In the genomic region with DNA sequence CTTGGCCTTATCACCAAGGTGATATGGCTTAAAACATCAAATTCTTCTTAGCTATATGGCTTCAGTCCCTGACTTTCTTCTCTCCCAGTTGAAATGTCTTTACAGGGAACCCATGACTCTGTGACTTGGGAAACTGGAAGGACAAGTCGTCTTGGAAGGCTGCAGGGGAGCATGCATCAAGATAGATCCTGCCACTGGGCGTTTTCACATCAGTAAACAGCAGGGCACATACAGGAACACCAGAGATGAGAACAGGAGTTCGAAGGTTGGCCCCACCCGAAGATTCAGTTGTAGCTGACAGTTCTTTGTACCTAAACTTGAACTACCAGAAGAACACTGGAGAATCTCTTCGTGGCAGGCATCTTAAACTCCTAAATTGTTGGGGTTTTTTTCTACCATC, we compare ENCODE assay signal across 28 mouse cellular contexts. TPM values are rescaled to one million over a fixed set of nuclear protein-coding genes. Genes with fewer than 3 reads are reported as not detected.
DNase-seq lines count a peak whose midpoint lies in the region; ATAC-seq and TF ChIP-seq lines count a peak whose summit lies in the region.
"Had no signal": no experiment of that assay in that cellular context is flagged by ENCODE, and none has a peak within 500 bp of the region (broad histone marks: within the 10 kb centered on the region; RNA-seq: fewer than 3 reads in every experiment).

No protein-coding gene starts in this region.

- H3K36me3 ChIP-seq in megakaryocyte, embryonic 14.5 days (replicated peaks; ENCODE audit: low read length): peaks cover 2% of the 10 kb centered on the region
- H3K36me3 ChIP-seq in intestine, postnatal 0 days (ENCODE audit: control insufficient read depth, insufficient read depth): no peaks in the 10 kb centered on the region
- H3K36me3 ChIP-seq: embryonic facial prominence, embryonic 13.5 days; embryonic facial prominence, embryonic 15.5 days; forebrain, embryonic 15.5 days; G1E had no signal

- H3K27ac ChIP-seq in intestine, postnatal 0 days (ENCODE audit: low read depth, low read length): no peak overlapping the region
- H3K27ac ChIP-seq: embryonic facial prominence, embryonic 13.5 days; embryonic facial prominence, embryonic 15.5 days; forebrain, embryonic 13.5 days; forebrain, embryonic 15.5 days had no signal

- TF ChIP-seq CTCF in intestine, postnatal 0 days (IDR thresholded peaks at IDR 0.05; ENCODE audit: low read depth): no peak

- H3K9ac ChIP-seq in intestine, postnatal 0 days (ENCODE audit: low read depth, low read length): no peak overlapping the region
- H3K9ac ChIP-seq: embryonic facial prominence, embryonic 13.5 days; embryonic facial prominence, embryonic 15.5 days; forebrain, embryonic 13.5 days; forebrain, embryonic 15.5 days had no signal

- H3K27me3 ChIP-seq in megakaryocyte, embryonic 14.5 days (replicated peaks): peaks cover 6% of the 10 kb centered on the region
- H3K27me3 ChIP-seq in intestine, postnatal 0 days (replicated peaks; ENCODE audit: control insufficient read depth, insufficient read depth, low read length): no peaks in the 10 kb centered on the region
- H3K27me3 ChIP-seq: CH12.LX; embryonic facial prominence, embryonic 13.5 days; embryonic facial prominence, embryonic 15.5 days; forebrain, embryonic 13.5 days; forebrain, embryonic 15.5 days; Patski had no signal

- peaks cover 35% of the 10 kb centered on the region for H3K4me1 ChIP-seq in megakaryocyte, embryonic 14.5 days
- no peaks in the 10 kb centered on the region for H3K4me1 ChIP-seq in intestine, postnatal 0 days (replicated peaks; ENCODE audit: control insufficient read depth, insufficient read depth, low read length)
- H3K4me1 ChIP-seq: embryonic facial prominence, embryonic 13.5 days; embryonic facial prominence, embryonic 15.5 days; forebrain, embryonic 13.5 days; forebrain, embryonic 15.5 days had no signal

- WGBS in intestine, postnatal 0 days: 35% methylated on average over 5 of the region's 5 CpGs

- peak overlapping the region; percentile 57 for H3K4me3 ChIP-seq in megakaryocyte, embryonic 14.5 days (replicated peaks)
- H3K4me3 ChIP-seq in intestine, postnatal 0 days (ENCODE audit: low read depth, low read length): no peak overlapping the region
- H3K4me3 ChIP-seq: embryonic facial prominence, embryonic 13.5 days; embryonic facial prominence, embryonic 15.5 days; erythroblast, embryonic 14.5 days; forebrain, embryonic 13.5 days; forebrain, embryonic 15.5 days had no signal

- DNase-seq in heart, adult 11 months: peak; percentile 57
- DNase-seq in heart, postnatal 4 days: no peak
- peak; percentile 20 for DNase-seq in urinary bladder, postnatal 14 days (ENCODE audit: low spot score)
- no peak for DNase-seq in urinary bladder, postnatal 25 days (ENCODE audit: low spot score)
- DNase-seq in cerebellum, adult 9-11 months: no peak
- DNase-seq: adrenal gland, adult 8-10 months; adrenal gland, postnatal 14 days; adrenal gland, postnatal 36 days; B cell, adult 2 months; cerebellum, adult 11-12 months; cerebellum, adult 2 months; cerebellum, adult 9-10 months; cerebellum, postnatal 14 days; cerebellum, postnatal 36 days; embryo, embryonic 11 days had no signal

- peaks cover 9% of the 10 kb centered on the region for H3K9me3 ChIP-seq in megakaryocyte, embryonic 14.5 days
- no peaks in the 10 kb centered on the region for H3K9me3 ChIP-seq in intestine, postnatal 0 days (ENCODE audit: control insufficient read depth)
- H3K9me3 ChIP-seq: embryonic facial prominence, embryonic 13.5 days; embryonic facial prominence, embryonic 15.5 days; G1E had no signal

- no peak for ATAC-seq in megakaryocyte, adult 5-6 weeks (ENCODE audit: poor library complexity, severe bottlenecking)
- ATAC-seq in intestine, postnatal 0 days: peak; percentile 62; the same call in 1 of the 2 replicates
- ATAC-seq: activated CD4-positive, CD25-positive, alpha-beta regulatory T cell, adult 4 months; CD4-positive, CD25-positive, alpha-beta regulatory T cell, adult 4 months; forebrain, embryonic 13.5 days; forebrain, embryonic 15.5 days; Patski had no signal

- no peak overlapping the region for H3K4me2 ChIP-seq in intestine, postnatal 0 days (replicated peaks; ENCODE audit: low read depth)
- H3K4me2 ChIP-seq: embryonic facial prominence, embryonic 13.5 days; embryonic facial prominence, embryonic 15.5 days; forebrain, embryonic 13.5 days; forebrain, embryonic 15.5 days had no signal

RNA-seq across cellular contexts. Expression of a gene that starts 36.8 kb away (rescaled TPM):
- total RNA-seq in heart, postnatal 4 days (2021): 1 to 10 TPM; 2.9 to 3.1 TPM
- 1.7 and 1.8 TPM in 2 replicates for polyA plus RNA-seq in megakaryocyte, embryonic 14.5 days (2012; ENCODE audit: insufficient read depth, low replicate concordance)
- 29.8 and 32.4 TPM in 2 replicates for total RNA-seq in megakaryocyte, adult 5-6 weeks (2015)
- total RNA-seq in megakaryocyte, adult 5-6 weeks (2017): 24.6 and 28.5 TPM in 2 replicates
- 1.4 and 1.6 TPM in 2 replicates for polyA plus RNA-seq in intestine, postnatal 0 days (2015; fragmentation: Nextera tagmentation; extraction: Ambion mirVana)

RNA-seq across cellular contexts. Expression of a gene that starts 44.8 kb away (rescaled TPM):
- under 1 TPM; 0.23 to 0.24 TPM for total RNA-seq in heart, postnatal 4 days (2021)
- polyA plus RNA-seq in megakaryocyte, embryonic 14.5 days (2012; ENCODE audit: insufficient read depth, low replicate concordance): not detected in 2 replicates
- not detected in 2 replicates for total RNA-seq in megakaryocyte, adult 5-6 weeks (2015)
- 0.29 TPM in 1 of 2 replicates, not detected in the other for total RNA-seq in megakaryocyte, adult 5-6 weeks (2017)
- polyA plus RNA-seq in intestine, postnatal 0 days (2015; fragmentation: Nextera tagmentation; extraction: Ambion mirVana): 1.5 and 1.7 TPM in 2 replicates
- total RNA-seq: CH12.LX had no signal
- polyA plus RNA-seq: erythroblast, embryonic 14.5 days; G1E; Patski had no signal

Comparison
In these comparisons a context has a peak if more than half of its experiments do, and no peak if none do; other contexts are left out.
1. DNase-seq: peak in heart, adult 11 months (single experiment) and urinary bladder, postnatal 14 days (single experiment); none in heart, postnatal 4 days (single experiment), urinary bladder, postnatal 25 days (single experiment) and cerebellum, adult 9-11 months (single experiment).
2. RNA of a gene that starts 36.8 kb away (total RNA-seq): 24.6 to 32.4 TPM in megakaryocyte, adult 5-6 weeks; 2.9 to 3.1 TPM in heart, postnatal 4 days; every median in the first group is over 4 times any median in the second.